Mouse (Mus musculus): ENCODE results near the gene Emb.

- TF ChIP-seq EP300 (IDR thresholded peaks at IDR 0.05; ENCODE audit: insufficient read depth, low read depth, low read length) (no peak), CTCF (IDR thresholded peaks at IDR 0.05) (no peak)
These were observed 26.1 kb downstream of the Emb start for GRCm38 (mm10) chr13:117234486-117234885.

Measured in heart, adult 2 months (tissue).